Mouse (Mus musculus) olfactory bulb, adult 2 months (tissue): ENCODE measurements around the gene Xdh. TPM values are rescaled to one million over a fixed set of nuclear protein-coding genes. Genes with fewer than 3 reads are reported as not detected.

Experiments
- H3K27ac ChIP-seq: fragments of 200-500 bp; 2 replicates; pipeline ENCODE4 v1.5.1; 2012; ENCODE audit warnings: low read depth, low read length; ENCODE audit not compliant: insufficient read depth
- H3K4me1 ChIP-seq: fragments of 200-500 bp; 2 replicates; pipeline ENCODE4 v1.6.1; 2012; ENCODE audit warnings: low read length; ENCODE audit not compliant: control insufficient read depth, insufficient read depth
- H3K4me3 ChIP-seq: fragments of 200-500 bp; 2 replicates; pipeline ENCODE4 v1.5.1; 2012; ENCODE audit warnings: mild to moderate bottlenecking, low read depth, low read length, moderate library complexity; ENCODE audit not compliant: insufficient read depth
- CTCF ChIP-seq: fragments of 200-500 bp; IDR thresholded peaks from 2 replicates; pipeline ENCODE4 v1.5.1; 2012; ENCODE audit warnings: low read depth, mild to moderate bottlenecking, low read length, moderate library complexity; ENCODE audit not compliant: insufficient read depth
- POLR2A ChIP-seq: fragments of 200-500 bp; IDR thresholded peaks from 2 replicates; pipeline ENCODE4 v1.6.1; 2012; ENCODE audit warnings: mild to moderate bottlenecking, low read depth, low read length, moderate library complexity; ENCODE audit not compliant: insufficient read depth
- WGBS: fragments of 180-500 bp; shearing (Covaris S2); methylation state at CpG from one replicate; pipeline ENCODE4 v1.1.7; 2018; 5-methylcytosine and 5-hydroxymethylcytosine counted together
- polyA plus RNA-seq: library from polyadenylated mRNA; stranded (reverse); fragments of >200 nt; gene quantifications from 2 replicates; pipeline ENCODE4 v1.2.4, GENCODE M21; 2012; ENCODE audit warnings: low replicate concordance; ENCODE audit not compliant: missing spikeins, insufficient read depth, insufficient read length

Xdh gene
- polyA plus RNA-seq, 1 experiment = not detected

- no peak for TF ChIP-seq POLR2A
- TF ChIP-seq CTCF = no peak
- 37% methylated on average over 3 of the region's 3 CpGs for WGBS
- no peak overlapping the region for H3K4me3 ChIP-seq
- no peak overlapping the region for H3K27ac ChIP-seq
- H3K4me1 ChIP-seq = no peaks in the 10 kb centered on the region
These were observed 110.7 kb downstream of the Xdh start for GRCm38 (mm10) chr17:73839086-73839835.

GRCm38 (mm10) chr17:73837244-73837643, 112.8 kb downstream of the Xdh start:
- no peak overlapping the region for H3K27ac ChIP-seq
- WGBS = 86% methylated on average over 4 of the region's 4 CpGs
- no peak for TF ChIP-seq POLR2A
- TF ChIP-seq CTCF = no peak
- H3K4me3 ChIP-seq = no peak overlapping the region
- H3K4me1 ChIP-seq = no peaks in the 10 kb centered on the region

DNA sequence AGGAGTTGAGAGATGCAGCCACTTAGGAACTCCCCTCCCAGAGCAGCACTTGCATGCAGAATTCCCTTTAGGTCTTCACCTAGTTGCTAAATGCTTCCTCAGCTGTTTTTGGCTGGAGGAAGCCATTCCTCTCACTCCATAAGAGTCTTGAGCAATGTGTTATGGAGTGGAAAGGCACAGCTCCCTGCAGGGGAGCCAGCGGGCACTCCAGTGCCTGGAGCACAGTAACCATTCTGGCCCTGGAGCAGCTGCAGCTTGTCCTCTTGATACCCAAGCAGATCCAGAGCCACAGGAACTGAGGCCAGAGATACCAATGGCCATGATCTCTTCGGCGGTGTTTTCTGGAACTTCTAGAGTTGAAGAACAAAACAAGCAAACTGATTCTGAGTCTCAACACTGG, 113.4 kb downstream of the Xdh start:
- TF ChIP-seq CTCF = no peak
- no peak for TF ChIP-seq POLR2A
- WGBS = 94% methylated on average over 3 of the region's 3 CpGs

More for the DNA sequence above, 113.4 kb downstream of the Xdh start:
- Histone ChIP-seq H3K4me1 (no peaks in the 10 kb centered on the region), H3K4me3 (no peak overlapping the region), H3K27ac (no peak overlapping the region)

Other genes starting within 250 kb of the Xdh start
- gene Galnt14, start 239.7 kb downstream of the Xdh start, polyA plus RNA-seq = not detected in 2 replicates
- gene Ehd3, start 146.1 kb downstream of the Xdh start, polyA plus RNA-seq = not detected in 2 replicates
- gene Srd5a2, start 97.7 kb upstream of the Xdh start, polyA plus RNA-seq = not detected in 2 replicates